Mouse (Mus musculus) adipocyte (in vitro differentiated cells): ENCODE data around the gene Pkib.

Source experiments
- DNase-seq: peaks from one replicate; pipeline ENCODE4 v3.0.0-alpha.2; 2016; ENCODE audit warnings: low spot score

Pkib gene

DNA sequence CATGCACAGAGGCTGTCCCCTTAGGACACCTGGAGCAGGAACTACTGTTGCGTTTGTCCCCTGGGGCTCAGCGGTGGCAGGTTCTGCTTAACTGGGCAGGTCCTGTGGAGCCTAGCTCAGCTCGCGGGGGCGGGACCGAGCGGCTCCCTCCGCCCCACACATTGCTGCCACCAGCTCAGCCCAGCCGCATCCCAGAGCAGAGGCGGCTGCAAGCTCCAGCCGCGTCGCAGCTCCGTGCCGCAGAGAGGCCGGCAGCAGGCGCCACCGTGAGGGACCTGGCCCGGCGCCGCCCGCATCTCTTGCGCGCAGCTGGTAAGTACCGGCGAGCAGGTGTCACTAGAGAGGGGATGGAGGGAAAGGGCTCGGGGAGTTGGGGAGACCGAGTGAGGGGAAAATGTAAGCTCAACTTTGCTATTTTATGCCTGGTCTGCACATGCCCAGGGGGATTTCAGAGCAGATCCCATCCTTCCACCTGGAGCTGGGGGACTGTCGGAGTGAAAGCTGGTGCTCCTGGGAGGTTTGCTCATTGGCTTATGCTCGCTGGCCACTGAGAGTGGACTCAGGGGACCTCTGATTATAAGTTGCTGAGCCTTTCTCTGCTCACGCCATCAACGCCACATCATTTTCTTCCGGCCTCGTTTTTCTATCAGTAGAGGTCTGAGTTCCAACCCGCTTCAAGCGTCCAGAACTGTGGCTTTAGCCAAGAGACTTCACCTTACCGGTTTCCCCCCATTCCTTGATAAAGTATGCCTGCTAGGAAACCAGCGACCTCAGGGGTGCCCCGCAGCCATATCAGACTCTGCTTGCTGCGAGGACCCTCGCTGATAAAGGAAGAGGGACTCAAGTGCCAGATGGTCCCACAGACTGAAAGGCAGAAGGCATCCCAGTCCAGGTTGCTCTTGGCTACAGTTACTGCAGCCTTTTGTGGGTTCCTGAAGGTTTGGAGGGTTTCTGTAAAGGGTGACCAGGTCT lies at the start of gene Pkib:
TSS of gene Pkib (plus strand) at position 86 of the 972 bp plus-strand sequence.
- no peak for DNase-seq

DNA sequence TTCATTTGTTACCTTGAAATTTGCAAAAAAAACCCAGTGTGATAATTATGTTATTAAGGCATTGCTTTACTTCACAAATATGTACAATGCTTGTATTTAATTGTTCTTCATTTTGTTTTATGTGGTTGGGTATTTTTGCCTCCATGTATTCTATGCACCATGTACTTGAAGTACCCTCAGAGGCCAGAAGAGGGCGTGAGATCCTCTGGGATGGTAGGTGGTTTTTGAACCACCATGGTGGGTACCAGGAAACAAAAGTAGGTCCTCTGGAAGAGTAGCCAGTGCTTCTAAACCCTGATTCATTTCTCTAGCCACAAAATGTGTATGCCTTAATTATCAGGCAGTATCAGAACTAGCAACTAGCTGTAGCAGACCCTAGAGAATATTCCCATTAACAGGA lies 47.9 kb upstream of the Pkib start:
- no peak for DNase-seq

DNA sequence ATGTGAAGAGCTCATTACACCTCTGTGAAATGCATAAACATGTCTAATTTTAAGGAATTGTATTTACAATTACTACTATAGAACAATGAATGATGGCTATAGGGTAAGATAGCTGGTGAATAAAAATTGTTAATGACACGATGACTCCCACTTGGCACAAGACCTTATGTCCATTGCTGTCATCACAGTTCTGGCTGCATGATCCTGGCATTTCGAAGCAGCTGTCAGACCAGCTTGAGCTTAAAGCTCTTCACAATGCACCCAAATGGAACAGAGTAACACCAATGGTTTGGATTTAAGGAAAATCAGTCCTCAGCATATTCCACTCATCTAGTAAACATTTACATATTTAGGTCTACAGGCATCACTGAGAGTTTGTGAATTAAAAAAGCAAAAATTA lies 37.5 kb upstream of the Pkib start:
- DNase-seq: no peak

DNA sequence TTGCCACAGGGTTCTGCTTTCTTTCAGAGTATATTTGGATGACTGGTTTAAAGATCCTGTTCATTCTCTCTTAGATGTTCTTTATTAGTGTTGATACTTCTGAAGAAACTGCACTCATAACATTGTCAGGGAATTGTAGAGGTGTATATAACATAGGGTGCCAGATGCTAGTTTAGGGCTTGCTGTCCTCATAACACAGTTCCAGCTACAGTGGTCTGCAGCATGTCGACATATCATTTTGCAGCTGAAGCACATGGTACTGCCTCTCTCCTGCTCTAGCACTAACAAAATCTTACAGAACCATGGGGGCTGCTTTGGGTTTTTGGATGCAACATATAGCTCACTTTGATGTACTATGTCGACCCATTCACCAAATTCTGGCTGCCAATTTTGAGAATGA lies 34.6 kb upstream of the Pkib start:
- no peak for DNase-seq

DNA sequence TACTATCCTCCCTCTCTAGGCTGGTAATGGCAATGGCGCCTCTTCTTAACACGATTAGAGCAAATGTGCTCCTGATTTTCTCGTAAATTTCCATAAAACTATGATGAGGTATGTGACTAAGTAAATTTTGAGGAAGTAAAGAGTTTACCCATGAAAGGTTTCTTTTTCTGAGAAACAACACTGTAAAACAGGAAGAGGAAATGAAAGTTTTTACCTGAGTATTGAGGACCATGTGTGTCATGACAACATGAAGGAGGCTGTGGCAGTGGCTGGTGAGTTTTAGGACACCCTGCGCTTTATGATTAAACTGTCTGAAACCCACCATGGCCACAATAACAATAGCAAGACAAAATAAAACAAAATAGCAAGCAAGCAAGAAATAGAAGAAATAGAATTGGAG lies 28.8 kb upstream of the Pkib start:
- no peak for DNase-seq

DNA sequence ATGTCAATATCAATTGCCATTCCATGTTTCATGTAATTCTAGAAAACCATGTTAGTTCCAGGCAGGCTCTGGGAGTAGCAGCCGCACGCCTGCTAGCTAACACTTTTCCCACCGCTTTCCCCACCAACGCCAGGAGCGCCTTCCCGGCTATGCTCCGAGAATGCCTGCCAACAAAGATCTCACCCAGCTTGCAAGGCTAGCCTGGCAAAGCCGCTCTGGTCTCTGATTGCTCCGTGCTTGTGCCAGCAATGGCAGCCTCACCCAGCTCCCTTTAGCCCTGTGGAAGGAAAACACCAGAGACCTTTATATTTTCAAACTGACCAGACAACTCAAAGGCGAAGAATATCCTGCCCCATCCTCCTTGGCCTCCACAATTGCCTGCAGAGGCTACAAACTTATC lies 8.5 kb upstream of the Pkib start:
- no peak for DNase-seq

DNA sequence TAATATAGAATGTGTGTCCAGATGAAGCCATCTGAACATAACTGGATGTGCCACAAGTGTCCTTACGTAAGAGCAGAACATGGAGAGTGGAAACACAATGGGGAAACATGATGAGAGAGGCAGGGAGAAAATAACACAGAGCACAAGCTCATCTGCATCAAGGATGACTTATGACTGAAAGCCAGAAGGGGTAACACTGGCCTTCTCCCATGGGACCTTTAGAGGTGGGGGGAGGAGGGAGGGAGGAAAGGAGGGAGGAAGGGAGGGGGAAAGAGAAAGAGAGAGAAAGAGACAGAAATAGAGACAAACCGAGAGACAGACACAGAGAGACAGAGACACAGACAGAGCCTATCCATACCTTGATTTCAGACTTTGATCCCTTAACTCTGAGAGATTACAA lies 4.0 kb upstream of the Pkib start:
- DNase-seq: no peak

DNA sequence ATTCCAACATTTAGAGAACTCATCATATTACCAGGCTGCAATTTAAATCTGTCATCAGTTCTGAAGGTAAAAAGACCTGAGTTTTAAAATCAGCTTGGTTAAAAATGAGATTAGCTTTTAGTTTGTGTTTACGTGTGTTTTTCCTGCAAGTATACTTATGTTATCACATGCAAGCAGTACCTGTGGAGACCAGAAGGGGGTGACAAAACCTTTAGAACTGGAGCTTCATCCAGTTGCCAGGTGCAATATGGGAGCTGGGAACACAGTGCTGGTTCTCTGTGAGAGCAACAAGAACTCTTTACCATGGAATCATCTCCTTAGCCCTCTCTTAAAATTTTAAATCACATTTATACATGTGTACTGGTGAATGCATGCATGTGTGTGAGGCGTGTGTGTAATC lies 1.2 kb upstream of the Pkib start:
- DNase-seq: no peak

DNA sequence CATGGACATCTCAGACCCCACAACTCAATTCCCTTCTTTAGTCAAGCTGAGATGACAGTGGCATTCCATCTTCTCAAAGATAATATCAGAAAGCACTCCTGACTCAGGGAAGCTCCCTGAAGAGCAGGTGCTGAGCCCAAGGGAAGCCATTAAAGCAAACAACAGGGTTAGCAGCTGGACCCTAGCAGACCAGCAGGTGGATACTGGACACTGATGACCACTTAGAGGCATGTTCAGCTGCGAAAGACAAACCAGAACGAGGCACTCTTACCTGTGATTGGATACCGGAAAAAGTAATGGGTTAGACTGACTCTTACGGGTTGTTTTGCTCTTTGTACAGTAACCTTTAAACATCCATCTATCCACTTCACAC lies 1.1 kb downstream of the Pkib start:
- DNase-seq: no peak

DNA sequence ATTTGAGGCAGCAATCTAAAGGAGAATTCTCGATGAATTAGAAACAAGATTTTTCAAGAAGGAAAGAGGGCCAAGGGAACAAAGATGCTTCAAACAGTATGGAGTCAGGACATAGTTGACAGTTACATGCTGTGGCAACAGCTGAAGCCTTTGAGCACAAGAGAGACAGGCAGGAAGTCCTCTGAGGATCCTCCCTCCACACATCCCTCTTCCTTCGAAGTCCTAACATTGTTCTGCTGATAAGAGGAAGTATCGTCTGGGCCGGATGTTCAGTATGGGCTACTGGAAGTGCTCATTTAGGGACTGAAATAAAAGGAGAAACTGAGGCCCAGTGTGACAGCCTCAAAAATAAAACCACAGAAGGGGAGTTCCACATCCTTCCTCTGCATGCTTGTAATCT lies 5.2 kb downstream of the Pkib start:
- DNase-seq: no peak

DNA sequence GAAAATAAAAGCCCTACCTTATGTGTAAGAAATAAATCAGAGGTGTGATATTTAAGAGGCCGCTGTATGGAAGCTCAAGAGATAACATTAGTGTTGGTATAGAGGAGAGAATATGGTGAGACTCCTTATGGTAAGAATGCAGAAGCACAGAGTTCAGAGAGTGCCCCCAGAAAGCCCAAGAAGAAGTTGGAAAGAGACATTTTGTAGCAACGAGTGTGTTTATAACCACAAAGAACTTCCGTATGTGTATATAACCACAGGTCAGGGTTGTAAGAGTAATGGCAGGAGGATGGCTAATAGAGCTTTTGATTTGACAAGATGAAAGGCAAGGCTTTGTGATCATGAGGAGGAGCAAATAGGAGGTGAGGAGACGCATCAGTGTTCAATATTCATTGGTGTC lies 6.5 kb downstream of the Pkib start:
- DNase-seq: no peak

DNA sequence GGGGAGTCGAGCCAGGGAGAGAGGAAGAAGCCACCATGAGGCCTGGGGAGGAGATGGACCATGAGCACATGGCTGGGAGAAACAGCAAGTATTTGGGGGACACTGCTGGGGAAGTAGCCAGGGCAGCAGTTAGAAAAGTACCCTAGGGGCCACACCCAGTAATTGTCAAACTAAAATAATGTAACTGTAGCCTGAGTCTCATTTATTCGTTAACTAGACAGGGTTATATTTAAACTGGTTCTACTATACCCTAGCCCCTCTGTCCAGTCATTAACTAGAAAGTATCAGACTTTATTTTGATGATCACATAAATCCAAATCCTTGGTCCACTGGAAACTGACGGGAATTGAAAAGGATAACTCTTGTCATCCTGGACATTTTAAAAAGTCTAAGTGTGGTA lies 7.8 kb downstream of the Pkib start:
- no peak for DNase-seq

DNA sequence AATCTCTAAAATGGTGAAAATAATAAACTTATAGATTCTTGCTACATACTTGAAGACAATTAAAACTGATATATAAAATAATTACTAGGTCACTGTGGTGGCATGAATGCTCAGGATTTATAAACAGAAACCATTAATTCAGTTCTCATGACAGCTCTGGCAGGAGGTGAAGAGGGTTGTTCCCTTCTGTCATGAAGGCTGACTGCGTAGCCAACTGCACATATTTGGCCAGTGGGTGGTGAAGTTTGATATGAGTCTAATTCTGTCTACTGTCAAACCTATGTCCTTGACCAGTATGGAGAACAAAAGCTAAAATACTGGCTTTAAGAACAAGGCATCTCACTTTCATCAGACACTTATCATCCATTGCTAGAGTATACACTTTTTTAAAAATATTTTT lies 21.5 kb downstream of the Pkib start:
- DNase-seq: no peak

DNA sequence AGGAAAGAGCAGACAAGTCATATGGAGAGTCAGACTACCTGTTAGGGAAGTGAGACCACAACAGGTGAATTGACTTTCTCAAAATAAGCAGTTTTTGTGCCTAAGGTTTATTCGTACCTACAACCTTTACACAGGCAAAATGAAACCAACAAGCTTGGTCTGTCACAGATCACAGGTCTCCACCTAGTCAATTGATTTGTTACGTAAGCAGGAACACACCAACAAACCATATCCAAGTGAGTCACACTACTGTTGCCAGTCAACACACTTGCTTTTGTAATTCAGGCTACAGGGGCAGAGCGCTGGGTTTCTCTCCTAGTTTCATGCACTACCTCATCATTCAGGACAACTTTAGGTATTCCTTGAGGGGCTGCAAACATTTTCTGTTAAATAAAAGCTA lies 28.7 kb downstream of the Pkib start:
- no peak for DNase-seq

DNA sequence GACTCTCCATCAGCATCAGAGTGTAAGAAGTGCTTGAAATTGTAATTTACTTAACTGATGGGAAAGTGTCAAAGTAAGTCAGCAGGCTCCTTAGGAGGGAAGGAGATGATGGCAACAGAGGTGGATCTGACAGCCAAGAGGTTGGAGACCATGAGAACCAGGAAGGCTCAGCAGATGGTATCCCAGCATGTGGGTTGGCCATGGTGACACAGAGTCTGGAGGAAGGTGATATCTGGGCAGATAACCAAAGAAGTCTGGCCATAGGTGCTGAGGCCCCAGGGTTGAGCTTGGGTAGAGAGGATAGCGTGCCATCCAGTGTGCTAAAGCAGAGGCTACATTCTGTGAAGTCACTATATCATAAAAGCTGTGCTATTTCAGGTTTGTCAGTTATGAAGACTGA lies 32.0 kb downstream of the Pkib start:
- DNase-seq: no peak

DNA sequence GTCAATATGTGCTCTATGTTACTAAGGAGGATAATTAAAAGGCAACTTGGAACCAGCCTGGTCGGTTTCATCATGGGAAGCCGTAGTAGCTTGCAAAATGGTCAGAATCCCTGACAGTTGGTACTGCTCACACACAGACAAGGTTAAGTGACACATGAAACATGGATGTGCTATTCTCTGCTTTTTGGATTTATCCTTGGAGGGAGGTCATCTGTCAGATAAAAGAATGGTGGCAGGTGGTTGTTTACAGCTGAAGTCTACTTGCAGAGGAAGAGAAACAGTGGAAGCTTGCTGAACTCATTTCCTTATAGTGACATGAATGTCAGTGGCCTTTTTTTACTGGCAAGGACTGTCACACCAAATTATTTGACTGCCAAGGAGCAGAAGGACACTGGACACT lies 32.5 kb downstream of the Pkib start:
- DNase-seq: no peak

DNA sequence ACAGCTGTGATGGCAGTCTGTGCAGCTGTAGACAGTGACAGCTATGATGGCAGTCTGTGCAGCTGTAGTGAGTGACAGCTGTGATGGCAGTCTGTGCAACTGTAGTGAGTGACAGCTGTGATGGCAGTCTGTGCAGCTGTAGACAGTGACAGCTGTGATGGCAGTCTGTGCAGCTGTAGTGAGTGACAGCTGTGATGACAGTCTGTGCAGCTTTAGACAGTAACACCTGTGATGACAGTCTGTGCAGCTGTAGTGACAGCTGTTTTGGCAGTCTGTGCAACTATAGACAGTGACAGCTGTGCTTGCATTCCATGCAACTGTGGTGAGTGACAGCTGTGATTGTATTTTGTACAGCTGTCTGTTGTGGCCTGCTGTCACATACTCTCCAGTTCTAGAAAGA lies 44.0 kb downstream of the Pkib start:
- no peak for DNase-seq

DNA sequence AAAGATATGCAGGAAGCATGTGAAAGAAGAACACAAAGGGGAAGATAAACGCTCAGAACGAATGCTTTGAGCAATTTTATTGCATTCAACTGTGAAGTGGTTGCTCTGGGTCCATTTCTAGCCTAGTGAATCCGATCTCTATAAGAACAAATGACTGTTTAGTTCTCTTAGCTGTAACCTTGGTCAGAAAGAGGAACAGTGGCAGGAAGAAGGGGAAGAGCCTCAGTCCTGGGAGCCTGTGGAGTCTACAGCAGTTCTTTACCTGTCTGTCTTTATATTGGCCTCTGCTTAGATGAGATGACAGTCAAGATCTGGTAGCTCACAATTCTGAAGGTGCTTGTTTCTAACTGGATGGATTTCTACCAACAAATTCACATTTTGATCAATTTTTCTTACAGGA lies 56.2 kb downstream of the Pkib start:
- no peak for DNase-seq

DNA sequence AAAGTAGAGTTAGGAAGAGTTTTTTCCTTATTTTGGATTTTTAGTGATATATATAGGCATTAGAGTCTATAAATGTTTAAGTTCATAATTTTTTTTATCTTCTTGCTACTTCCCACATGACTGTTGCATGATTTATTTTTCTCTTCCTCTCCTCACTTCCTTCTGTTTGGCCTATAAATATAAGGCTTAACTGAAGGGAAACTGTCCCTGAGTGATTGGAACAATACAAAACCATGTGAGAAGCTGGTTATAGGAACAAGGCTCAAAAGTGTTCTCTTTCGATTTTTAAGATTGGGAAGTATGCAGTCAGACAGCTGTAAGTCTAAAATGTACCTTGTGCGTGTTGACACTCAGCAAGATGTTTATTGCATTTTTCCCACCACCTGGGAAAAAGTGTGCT lies 58.4 kb downstream of the Pkib start:
- no peak for DNase-seq

DNA sequence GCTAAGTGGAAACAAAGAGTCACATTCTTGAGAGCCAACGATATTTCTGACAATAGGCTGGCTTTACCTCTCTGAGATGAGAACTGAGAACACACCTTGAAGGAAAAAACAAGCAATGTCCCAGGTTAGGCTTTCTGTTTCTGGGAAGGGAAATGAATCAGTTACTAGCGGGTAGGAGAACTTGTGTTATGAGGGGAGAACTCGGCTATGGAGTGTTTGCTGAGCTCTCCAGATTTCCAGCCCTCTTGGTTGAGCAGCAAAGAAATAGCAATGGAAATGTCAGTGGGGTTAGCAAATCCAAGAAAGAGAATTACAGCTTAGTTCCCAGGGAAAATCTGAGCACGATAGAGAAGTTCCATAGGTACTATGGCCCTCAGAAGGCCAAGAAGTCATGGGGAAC lies 70.5 kb downstream of the Pkib start:
- no peak for DNase-seq

DNA sequence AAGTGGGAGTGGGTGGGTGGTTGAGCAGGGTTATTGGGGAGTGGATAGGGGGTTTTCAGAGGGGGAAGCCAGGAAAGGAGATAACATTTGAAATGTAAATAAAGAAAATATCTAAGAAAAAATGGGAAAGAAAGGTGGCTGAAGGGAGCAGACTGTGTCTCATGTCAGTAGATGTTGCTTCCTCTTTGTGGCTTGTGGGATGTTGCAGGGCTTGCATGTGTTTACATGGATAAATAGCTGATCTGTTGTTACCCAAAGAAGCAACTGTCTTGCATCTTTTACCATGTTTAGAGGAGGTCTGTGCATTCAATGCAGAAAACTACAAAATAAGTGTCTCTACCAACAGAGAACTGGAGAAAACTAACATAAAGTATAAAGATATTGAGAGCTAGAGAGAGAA lies 89.3 kb downstream of the Pkib start:
- no peak for DNase-seq

DNA sequence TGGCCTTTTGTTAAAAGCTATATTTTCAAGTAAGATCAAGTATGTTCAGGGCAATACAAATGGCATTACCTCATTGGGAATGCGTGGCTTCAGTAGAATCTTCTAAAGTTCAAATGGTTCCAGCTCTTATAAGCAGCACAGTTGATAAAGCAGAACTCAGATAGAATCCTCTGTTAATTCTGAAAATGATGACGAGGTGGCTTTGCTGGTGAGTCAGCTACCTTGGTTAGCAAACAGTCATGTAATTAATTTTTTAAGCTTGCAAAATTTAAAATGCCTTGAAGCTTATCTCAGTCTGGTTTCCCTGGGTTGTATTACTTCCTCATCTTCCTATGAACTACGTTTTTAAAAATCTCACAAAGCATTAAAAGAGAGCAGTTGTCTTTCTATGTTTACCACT lies 90.6 kb downstream of the Pkib start:
- no peak for DNase-seq

DNA sequence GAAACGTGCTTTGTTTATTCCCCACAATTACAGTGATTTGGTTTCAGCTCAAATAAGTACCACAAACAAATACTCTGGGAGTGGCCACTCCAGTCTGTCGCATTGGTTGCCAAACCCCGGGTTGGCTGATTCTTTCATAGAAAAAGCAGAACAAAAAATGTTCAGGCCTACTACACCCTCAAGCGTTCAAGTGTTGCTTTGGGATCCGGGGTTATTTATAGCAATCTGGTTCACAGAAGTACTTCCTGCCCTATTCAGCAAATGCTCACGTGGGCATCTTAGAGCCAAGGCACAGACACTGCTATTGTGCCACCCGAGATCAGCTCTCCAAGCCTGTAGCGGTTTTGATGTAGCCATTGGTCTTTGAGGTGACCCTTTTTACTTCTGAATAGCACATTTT lies 95.9 kb downstream of the Pkib start:
- no peak for DNase-seq

DNA sequence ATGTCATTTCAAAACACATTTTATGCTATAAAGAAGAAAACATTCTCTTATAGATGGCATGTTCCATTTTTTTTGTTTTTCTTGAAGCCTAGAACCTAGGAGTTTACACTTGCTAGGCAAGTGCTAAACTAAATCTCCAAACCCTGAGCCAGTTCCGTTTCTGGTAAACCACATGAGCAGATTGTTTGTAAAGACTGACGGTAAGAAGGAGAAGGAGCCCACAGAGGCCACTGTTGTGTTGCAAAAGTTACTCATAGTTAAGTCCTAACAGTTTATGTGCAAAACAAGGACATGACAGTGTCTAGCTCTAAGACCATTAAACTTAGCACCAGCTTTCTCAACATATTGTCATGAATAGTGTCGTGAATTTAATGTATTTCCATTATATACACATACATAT lies 99.9 kb downstream of the Pkib start:
- no peak for DNase-seq
